Mouse (Mus musculus): ENCODE measurements around the gene Dph2.
A peak's percentile ranks its signal among the peaks of the same experiment; 100 is the strongest.

DNA sequence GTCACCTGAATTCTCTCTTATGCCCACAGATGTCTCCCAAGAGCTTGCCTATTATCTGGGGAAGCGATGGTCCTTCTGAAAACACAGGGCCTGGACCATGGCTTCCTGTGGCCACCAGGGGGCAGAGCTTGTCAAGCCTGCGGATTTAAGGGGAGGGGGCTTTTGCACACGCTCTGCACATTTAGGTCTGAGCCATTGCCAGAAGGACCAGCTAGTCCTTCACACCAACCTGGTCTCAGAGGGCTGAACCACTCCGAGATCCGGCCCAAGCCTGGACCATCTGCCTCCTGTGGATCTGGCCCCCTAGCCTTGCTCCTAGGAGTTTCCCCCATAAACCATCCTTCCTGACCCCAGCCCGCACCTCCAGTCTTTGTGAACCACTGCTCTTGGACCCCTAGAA lies 36.4 kb upstream of the Dph2 start:
- TF ChIP-seq CTCF (IDR thresholded peaks at IDR 0.05; ENCODE audit: borderline replicate concordance, insufficient read depth, low read length), result peak; percentile 47; the same call in 1 of the 2 replicates
- TF ChIP-seq POLR2A (IDR thresholded peaks at IDR 0.05; ENCODE audit: low read depth, low read length), result no peak
